ENCODE assay signal across 16 mouse cellular contexts in the genomic region with DNA sequence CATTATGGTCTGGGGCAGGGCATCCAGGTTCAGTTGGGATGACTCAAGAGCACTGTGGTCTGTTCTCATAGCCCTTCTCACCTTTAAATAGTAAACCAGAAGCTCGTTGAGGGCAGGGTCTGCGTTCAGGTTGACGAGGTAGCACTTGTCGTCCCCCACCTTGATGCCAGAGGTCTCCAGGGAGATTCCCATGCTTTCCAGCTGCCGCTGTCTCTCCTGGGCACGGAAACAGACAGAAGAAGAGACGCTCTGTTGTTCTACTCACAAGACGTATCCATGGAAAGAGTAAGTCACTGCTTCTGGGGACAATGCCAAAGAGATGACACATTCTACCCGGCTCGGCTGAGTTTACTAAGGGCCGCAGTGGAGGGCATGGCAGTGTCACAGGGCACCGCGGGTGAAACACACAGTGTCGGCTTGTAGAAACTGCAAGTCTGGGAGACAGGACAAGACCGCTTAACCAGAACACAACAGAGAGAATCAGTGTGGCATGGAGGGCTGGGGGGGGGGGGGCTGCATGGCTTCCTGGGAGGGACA.
A peak's percentile ranks its signal among the peaks of the same experiment; 100 is the strongest.
DNase-seq lines count a peak whose midpoint lies in the region; ATAC-seq and TF ChIP-seq lines count a peak whose summit lies in the region.
"Had no signal": no experiment of that assay in that cellular context is flagged by ENCODE, and none has a peak within 500 bp of the region (broad histone marks: within the 10 kb centered on the region; RNA-seq: fewer than 3 reads in every experiment).

No protein-coding gene starts in this region.

- TF ChIP-seq CTCF in C2C12 (IDR thresholded peaks at IDR 0.05; ENCODE audit: control insufficient read depth, insufficient read depth, insufficient read length): no peak
- no peak for TF ChIP-seq CTCF in cortical plate, adult 2 months (IDR thresholded peaks at IDR 0.05; ENCODE audit: extremely low read depth, insufficient read depth, low read length)

- H3K27ac ChIP-seq in cortical plate, adult 2 months (ENCODE audit: insufficient read depth, low read length): peak overlapping the region; percentile 84
- H3K27ac ChIP-seq in hindbrain, embryonic 11.5 days (ENCODE audit: low read depth, low read length): no peak overlapping the region
- H3K27ac ChIP-seq: embryonic facial prominence, embryonic 15.5 days; intestine, embryonic 15.5 days; limb, embryonic 10.5 days; neural tube, embryonic 15.5 days had no signal

- intact Hi-C loops in heart, postnatal 36 days (cut with DNase I): no loop called here

- H3K4me3 ChIP-seq in C2C12 (ENCODE audit: insufficient read depth, poor library complexity, severe bottlenecking): no peak overlapping the region
- no peak overlapping the region for H3K4me3 ChIP-seq in cortical plate, adult 2 months (ENCODE audit: insufficient read depth, low read length)
- no peak overlapping the region for H3K4me3 ChIP-seq in hindbrain, embryonic 11.5 days (ENCODE audit: low read depth, low read length)
- H3K4me3 ChIP-seq: embryonic facial prominence, embryonic 15.5 days; intestine, embryonic 15.5 days; limb, embryonic 10.5 days; neural tube, embryonic 15.5 days had no signal

- ATAC-seq in frontal cortex, adult (ENCODE audit: low TSS enrichment): peak; percentile 38; the same call in 1 of the 2 replicates
- no peak for ATAC-seq in hindbrain, embryonic 11.5 days (ENCODE audit: low FRiP score)
- ATAC-seq: intestine, embryonic 15.5 days; liver, postnatal 0 days had no signal

- 91% methylated on average over 15 of the region's 15 CpGs for WGBS in hindbrain, embryonic 11.5 days

- H3K9ac ChIP-seq in hindbrain, embryonic 11.5 days (ENCODE audit: low read depth, low read length): no peak overlapping the region
- H3K9ac ChIP-seq: embryonic facial prominence, embryonic 15.5 days; intestine, embryonic 15.5 days; liver, postnatal 0 days; neural tube, embryonic 15.5 days had no signal

- no peaks in the 10 kb centered on the region for H3K27me3 ChIP-seq in C2C12 (ENCODE audit: control insufficient read depth, insufficient read depth, insufficient read length)
- H3K27me3 ChIP-seq in hindbrain, embryonic 11.5 days (ENCODE audit: control insufficient read depth, insufficient read depth, low read length): no peaks in the 10 kb centered on the region
- H3K27me3 ChIP-seq: embryonic facial prominence, embryonic 15.5 days; intestine, embryonic 15.5 days; neural tube, embryonic 15.5 days had no signal

- no peaks in the 10 kb centered on the region; the same call in 1 of the 2 replicates for H3K4me1 ChIP-seq in cortical plate, adult 2 months (ENCODE audit: control insufficient read depth, insufficient read depth, low read length)
- H3K4me1 ChIP-seq in hindbrain, embryonic 11.5 days (replicated peaks; ENCODE audit: control insufficient read depth, insufficient read depth, low read length): no peaks in the 10 kb centered on the region
- H3K4me1 ChIP-seq: embryonic facial prominence, embryonic 15.5 days; intestine, embryonic 15.5 days; limb, embryonic 10.5 days; neural tube, embryonic 15.5 days had no signal

- DNase-seq in frontal cortex, adult 2 months (ENCODE audit: extremely low spot score in 1 of 2, low spot score in 1 of 2): no peak
- peak; percentile 17 to 37 for DNase-seq in heart, postnatal 36 days
- no peak for DNase-seq in spleen, adult 12 weeks (ENCODE audit: low spot score)
- no peak for DNase-seq in urinary bladder, postnatal 25 days (ENCODE audit: low spot score)
- DNase-seq in hindbrain, embryonic 11.5 days (ENCODE audit: low spot score): no peak
- DNase-seq: B cell, adult 2 months; cerebellum, postnatal 25 days; liver, postnatal 0 days had no signal

- peaks cover 8% of the 10 kb centered on the region for H3K36me3 ChIP-seq in C2C12 (ENCODE audit: control insufficient read depth, insufficient read depth)
- 0 out of 2 replicates have a peak, but pooled peaks cover 4% of the 10 kb centered on the region for H3K36me3 ChIP-seq in hindbrain, embryonic 11.5 days (ENCODE audit: control insufficient read depth, insufficient read depth, low read length)

- no peak overlapping the region for H3K4me2 ChIP-seq in hindbrain, embryonic 11.5 days (replicated peaks; ENCODE audit: low read depth, low read length)
- H3K4me2 ChIP-seq: embryonic facial prominence, embryonic 15.5 days; intestine, embryonic 15.5 days; midbrain, embryonic 11.5 days; neural tube, embryonic 15.5 days had no signal

- no peaks in the 10 kb centered on the region for H3K79me3 ChIP-seq in C2C12 (ENCODE audit: low read depth)

- no peaks in the 10 kb centered on the region for H3K9me3 ChIP-seq in hindbrain, embryonic 11.5 days (ENCODE audit: control insufficient read depth, low read length)
- H3K9me3 ChIP-seq: embryonic facial prominence, embryonic 15.5 days; intestine, embryonic 15.5 days; limb, embryonic 10.5 days; neural tube, embryonic 15.5 days had no signal

- no peak overlapping the region for H3ac ChIP-seq in C2C12 (ENCODE audit: control insufficient read depth, insufficient read length, low read depth)

- no peaks in the 10 kb centered on the region for H3K79me2 ChIP-seq in C2C12 (ENCODE audit: control insufficient read depth, insufficient read depth)

- TF ChIP-seq POLR2A in cortical plate, adult 2 months (IDR thresholded peaks at IDR 0.05; ENCODE audit: extremely low read depth, insufficient read depth, low read length): no peak

TF ChIP-seq in C2C12, 6 proteins besides CTCF, POLR2A, EP300 and RAD21:
- TF ChIP-seq FOSL1 (IDR thresholded peaks at IDR 0.05; ENCODE audit: insufficient read depth, low read length, poor library complexity, severe bottlenecking) (peak; percentile 69), MYOD1 (IDR thresholded peaks at IDR 0.05; ENCODE audit: control insufficient read depth, insufficient read length, low read depth) (peak; percentile 88), USF1 (IDR thresholded peaks at IDR 0.05; ENCODE audit: low read depth) (no peak)

Comparison
In these comparisons a context has a peak if more than half of its experiments do, and no peak if none do; other contexts are left out.
1. DNase-seq: peak in heart, postnatal 36 days (2 of 2); none in frontal cortex, adult 2 months (0 of 2), spleen, adult 12 weeks (single experiment), urinary bladder, postnatal 25 days (single experiment) and hindbrain, embryonic 11.5 days (single experiment).